Mouse (Mus musculus) forebrain, embryonic 15.5 days (tissue): Measurements from ENCODE around the gene Sv2a. TPM values are rescaled to one million over a fixed set of nuclear protein-coding genes. Genes with fewer than 3 reads are reported as not detected.
"Not testable (repeated sequence)": the region's sequence is repeated elsewhere in the genome, so short reads cannot be mapped to it uniquely, and the experiment has no call there.

Source experiments
- ATAC-seq: fragments of 200-750 bp; cut with Nextera tagmentation; replicated peaks from 2 replicates; pipeline ENCODE4 v1.8.0; 2017; ENCODE audit warnings: mild to moderate bottlenecking, moderate TSS enrichment, moderate library complexity
- H3K27ac ChIP-seq: fragments of 300-500 bp; sonication (generic); replicated peaks from 2 replicates; pipeline ENCODE4 v1.5.1; 2015; ENCODE audit warnings: mild to moderate bottlenecking, inconsistent platforms
- H3K27me3 ChIP-seq: fragments of 300-500 bp; sonication (generic); 2 replicates; pipeline ENCODE4 v1.6.1; 2015; ENCODE audit warnings: inconsistent platforms
- H3K36me3 ChIP-seq: fragments of 300-500 bp; sonication (generic); 2 replicates; pipeline ENCODE4 v1.6.1; 2015; ENCODE audit warnings: mild to moderate bottlenecking, inconsistent platforms
- H3K4me1 ChIP-seq: fragments of 300-500 bp; sonication (generic); 2 replicates; pipeline ENCODE4 v1.6.1; 2015; ENCODE audit warnings: inconsistent platforms
- H3K4me2 ChIP-seq: fragments of 300-500 bp; sonication (generic); replicated peaks from 2 replicates; pipeline ENCODE4 v1.6.1; 2015; ENCODE audit warnings: mild to moderate bottlenecking, inconsistent platforms
- H3K4me3 ChIP-seq: fragments of 300-500 bp; sonication (generic); 2 replicates; pipeline ENCODE4 v1.5.1; 2015; ENCODE audit warnings: mild to moderate bottlenecking, inconsistent platforms
- H3K9ac ChIP-seq: fragments of 300-500 bp; sonication (generic); replicated peaks from 2 replicates; pipeline ENCODE4 v1.6.1; 2015; ENCODE audit warnings: mild to moderate bottlenecking, inconsistent platforms
- H3K9me3 ChIP-seq: fragments of 300-500 bp; sonication (generic); 2 replicates; pipeline ENCODE4 v1.6.1; 2016; ENCODE audit warnings: inconsistent platforms
- WGBS: fragments of 180-500 bp; shearing (Covaris S2); methylation state at CpG from one replicate; pipeline ENCODE4 v1.1.7; 2015; ENCODE audit warnings: mixed read lengths; 5-methylcytosine and 5-hydroxymethylcytosine counted together
- polyA plus RNA-seq: library from polyadenylated mRNA; unstranded; fragments of >200 nt; fragmentation: Nextera tagmentation; extraction: Ambion mirVana; gene quantifications from 2 replicates; pipeline ENCODE4 v1.2.1, GENCODE M21; 2015

Sv2a gene
- polyA plus RNA-seq, 1 experiment from 2014 or later = 73.3 TPM

- H3K4me1 ChIP-seq = peaks cover 30% of the 10 kb centered on the region
- H3K4me2 ChIP-seq = no peak overlapping the region
- no peaks in the 10 kb centered on the region for H3K9me3 ChIP-seq
- H3K9ac ChIP-seq = no peak overlapping the region
- WGBS = 71% methylated on average over 8 of the region's 8 CpGs
- H3K36me3 ChIP-seq = no peaks in the 10 kb centered on the region
- no peak overlapping the region for H3K4me3 ChIP-seq
- no peaks in the 10 kb centered on the region for H3K27me3 ChIP-seq
- no peak for ATAC-seq
- H3K27ac ChIP-seq = no peak overlapping the region
Observed at GRCm38 (mm10) chr3:96226695-96227648, 46.0 kb downstream of the Sv2a start.

GRCm38 (mm10) chr3:96228828-96229227 is 47.9 kb downstream of the Sv2a start:
- ATAC-seq = no peak
- no peak overlapping the region for H3K4me2 ChIP-seq
- whole genome bisulfite sequencing = 72% methylated on average over 2 of the region's 2 CpGs

GRCm38 (mm10) chr3:96230404-96230803 is 49.5 kb downstream of the Sv2a start:
- H3K9me3 ChIP-seq = no peaks in the 10 kb centered on the region
- no peaks in the 10 kb centered on the region for H3K36me3 ChIP-seq
- no peak for ATAC-seq
- H3K27ac ChIP-seq = no peak overlapping the region
- 0 out of 2 replicates have a peak, but pooled peaks cover 5% of the 10 kb centered on the region for H3K4me1 ChIP-seq
- H3K9ac ChIP-seq = no peak overlapping the region
- H3K4me3 ChIP-seq = no peak overlapping the region
- H3K27me3 ChIP-seq = no peaks in the 10 kb centered on the region
- H3K4me2 ChIP-seq = no peak overlapping the region
- WGBS = 78% methylated on average over 2 of the region's 2 CpGs

More at GRCm38 (mm10) chr3:96228828-96229227, 47.9 kb downstream of the Sv2a start:
- no peaks in the 10 kb centered on the region for H3K9me3 ChIP-seq
- H3K27me3 ChIP-seq = no peaks in the 10 kb centered on the region
- H3K4me1 ChIP-seq = peaks cover 13% of the 10 kb centered on the region
- no peaks in the 10 kb centered on the region for H3K36me3 ChIP-seq
- H3K27ac ChIP-seq = no peak overlapping the region
- H3K4me3 ChIP-seq = no peak overlapping the region
- no peak overlapping the region for H3K9ac ChIP-seq

- Histone ChIP-seq H3K9ac (no peak overlapping the region), H3K27ac (no peak overlapping the region), H3K9me3 (no peaks in the 10 kb centered on the region), H3K27me3 (no peaks in the 10 kb centered on the region), H3K4me3 (no peak overlapping the region), H3K4me2 (no peak overlapping the region), H3K4me1 (no peaks in the 10 kb centered on the region), H3K36me3 (no peaks in the 10 kb centered on the region)
- 70% methylated on average over 4 of the region's 4 CpGs for WGBS
- no peak for ATAC-seq
Observed at GRCm38 (mm10) chr3:96230910-96231757, 50.2 kb downstream of the Sv2a start.

GRCm38 (mm10) chr3:96231758-96232120 is 50.8 kb downstream of the Sv2a start:
- H3K4me1 ChIP-seq = no peaks in the 10 kb centered on the region
- no peak overlapping the region for H3K27ac ChIP-seq
- no peak overlapping the region for H3K4me3 ChIP-seq
- H3K4me2 ChIP-seq = no peak overlapping the region
- WGBS = 49% methylated on average over 2 of the region's 2 CpGs
- H3K9me3 ChIP-seq = no peaks in the 10 kb centered on the region
- ATAC-seq = no peak
- no peak overlapping the region for H3K9ac ChIP-seq
- H3K36me3 ChIP-seq = no peaks in the 10 kb centered on the region
- H3K27me3 ChIP-seq = no peaks in the 10 kb centered on the region

GRCm38 (mm10) chr3:96234914-96235313 is 54.0 kb downstream of the Sv2a start:
- WGBS = 95% methylated on average over 2 of the region's 2 CpGs
- Histone ChIP-seq H3K9me3 (no peaks in the 10 kb centered on the region), H3K4me1 (peaks cover 16% of the 10 kb centered on the region), H3K4me2 (no peak overlapping the region), H3K4me3 (no peak overlapping the region), H3K36me3 (no peaks in the 10 kb centered on the region), H3K27me3 (no peaks in the 10 kb centered on the region), H3K9ac (no peak overlapping the region), H3K27ac (no peak overlapping the region)
- ATAC-seq = no peak

GRCm38 (mm10) chr3:96235836-96236235 is 54.9 kb downstream of the Sv2a start:
- no peak for ATAC-seq
- no peak overlapping the region for H3K27ac ChIP-seq
- peaks cover 18% of the 10 kb centered on the region for H3K4me1 ChIP-seq
- H3K36me3 ChIP-seq = no peaks in the 10 kb centered on the region
- no peaks in the 10 kb centered on the region for H3K27me3 ChIP-seq
- no peak overlapping the region for H3K9ac ChIP-seq
- no peak overlapping the region for H3K4me2 ChIP-seq
- 76% methylated on average over 3 of the region's 3 CpGs for WGBS
- no peaks in the 10 kb centered on the region for H3K9me3 ChIP-seq
- H3K4me3 ChIP-seq = no peak overlapping the region

GRCm38 (mm10) chr3:96236834-96237334 is 55.9 kb downstream of the Sv2a start:
- Histone ChIP-seq H3K27me3 (no peaks in the 10 kb centered on the region), H3K27ac (no peak overlapping the region), H3K9ac (peak overlapping the region; percentile 49; the same call in 1 of the 2 replicates), H3K9me3 (no peaks in the 10 kb centered on the region), H3K4me1 (peaks cover 23% of the 10 kb centered on the region), H3K4me2 (peak overlapping the region; percentile 47), H3K36me3 (no peaks in the 10 kb centered on the region), H3K4me3 (peak overlapping the region; percentile 39)
- no peak for ATAC-seq
- WGBS = 83% methylated on average over 4 of the region's 4 CpGs

GRCm38 (mm10) chr3:96237335-96237903 is 56.5 kb downstream of the Sv2a start:
- H3K4me1 ChIP-seq = peaks cover 23% of the 10 kb centered on the region
- H3K9me3 ChIP-seq = no peaks in the 10 kb centered on the region
- peak overlapping the region; percentile 49 for H3K9ac ChIP-seq
- H3K4me3 ChIP-seq = peak overlapping the region; percentile 39
- H3K27me3 ChIP-seq = no peaks in the 10 kb centered on the region
- WGBS = 17% methylated on average over 7 of the region's 7 CpGs
- H3K4me2 ChIP-seq = peak overlapping the region; percentile 47
- no peaks in the 10 kb centered on the region for H3K36me3 ChIP-seq
- H3K27ac ChIP-seq = 0 out of 2 replicates have a peak overlapping the region, but pooled peaks have one; percentile 40
- ATAC-seq = no peak

- Histone ChIP-seq H3K9me3 (no peaks in the 10 kb centered on the region), H3K27ac (peak overlapping the region; percentile 40; the same call in 1 of the 2 replicates)
Observed at GRCm38 (mm10) chr3:96237904-96238511, 57.1 kb downstream of the Sv2a start.

GRCm38 (mm10) chr3:96238954-96239793 is 58.2 kb downstream of the Sv2a start, which contains the start of gene Hist2h3c2:
Gene Hist2h3c2 (minus strand): TSS chr3:96239127.
- H3K27me3 ChIP-seq, H3K36me3 ChIP-seq, H3K9me3 ChIP-seq: not testable (repeated sequence)
- ATAC-seq = peak; percentile 89
- Histone ChIP-seq H3K4me1 (peaks cover 27% of the 10 kb centered on the region), H3K4me3 (peak within 1 kb of the TSS; percentile 39), H3K4me2 (peak within 1 kb of the TSS; percentile 47), H3K9ac (peak within 1 kb of the TSS; percentile 49), H3K27ac (peak within 1 kb of the TSS; percentile 66)
- 1% methylated on average over 24 of the region's 68 CpGs for WGBS

More at GRCm38 (mm10) chr3:96237904-96238511, 57.1 kb downstream of the Sv2a start:
- H3K27me3 ChIP-seq = no peaks in the 10 kb centered on the region
- peaks cover 23% of the 10 kb centered on the region for H3K4me1 ChIP-seq
- ATAC-seq = no peak
- H3K4me2 ChIP-seq = peak overlapping the region; percentile 47
- no peaks in the 10 kb centered on the region for H3K36me3 ChIP-seq
- under 1% methylated on average over 12 of the region's 12 CpGs for WGBS
- peak overlapping the region; percentile 49 for H3K9ac ChIP-seq
- H3K4me3 ChIP-seq = peak overlapping the region; percentile 39
